In genomic region chr14:7808501-7808981, GRCm38 (mm10) we compare ENCODE assay signal across 13 mouse cellular contexts. TPM values are rescaled to one million over a fixed set of nuclear protein-coding genes. Genes with fewer than 3 reads are reported as not detected.
DNase-seq lines count a peak whose midpoint lies in the region; ATAC-seq lines count a peak whose summit lies in the region.
"Had no signal": no experiment of that assay in that cellular context is flagged by ENCODE, and none has a peak within 500 bp of the region (broad histone marks: within the 10 kb centered on the region; RNA-seq: fewer than 3 reads in every experiment).

No protein-coding gene starts in this region.

- peak; percentile 75 for ATAC-seq in frontal cortex, adult (ENCODE audit: low TSS enrichment)
- ATAC-seq in lung, embryonic 16.5 days (ENCODE audit: low read depth) = peak; percentile 35
- 0 out of 2 replicates have a peak, but pooled peaks have one; percentile 16 for ATAC-seq in embryonic facial prominence, embryonic 15.5 days (ENCODE audit: insufficient number of reproducible peaks, low FRiP score, low TSS enrichment, low read depth)

- WGBS in lung, embryonic 16.5 days = 57% methylated on average over 11 of the region's 11 CpGs
- WGBS in embryonic facial prominence, embryonic 15.5 days = 66% methylated on average over 11 of the region's 11 CpGs

- H3K36me3 ChIP-seq in lung, embryonic 16.5 days (ENCODE audit: control insufficient read depth, insufficient read depth, low read length) = no peaks in the 10 kb centered on the region
- H3K36me3 ChIP-seq in embryonic facial prominence, embryonic 15.5 days = no peaks in the 10 kb centered on the region
- H3K36me3 ChIP-seq: kidney, embryonic 15.5 days had no signal

- no peak overlapping the region for H3K27ac ChIP-seq in lung, embryonic 16.5 days (ENCODE audit: low read length)
- no peak overlapping the region for H3K27ac ChIP-seq in embryonic facial prominence, embryonic 15.5 days (replicated peaks)
- H3K27ac ChIP-seq: kidney, embryonic 15.5 days; left cerebral cortex, adult 2 months had no signal

- no peaks in the 10 kb centered on the region for H3K9me3 ChIP-seq in lung, embryonic 16.5 days (ENCODE audit: control insufficient read depth, low read length)
- H3K9me3 ChIP-seq in embryonic facial prominence, embryonic 15.5 days (replicated peaks) = 0 out of 2 replicates have a peak, but pooled peaks cover 4% of the 10 kb centered on the region

- H3K4me3 ChIP-seq in lung, embryonic 16.5 days (ENCODE audit: low read length) = no peak overlapping the region
- no peak overlapping the region for H3K4me3 ChIP-seq in embryonic facial prominence, embryonic 15.5 days (replicated peaks)
- H3K4me3 ChIP-seq: kidney, embryonic 15.5 days; left cerebral cortex, adult 2 months had no signal

- peaks cover 2% of the 10 kb centered on the region; the same call in 1 of the 2 replicates for H3K4me1 ChIP-seq in lung, embryonic 16.5 days (replicated peaks; ENCODE audit: control insufficient read depth, insufficient read depth, low read length)
- H3K4me1 ChIP-seq in embryonic facial prominence, embryonic 15.5 days = 0 out of 2 replicates have a peak, but pooled peaks cover 7% of the 10 kb centered on the region
- H3K4me1 ChIP-seq: kidney, embryonic 15.5 days had no signal

- H3K27me3 ChIP-seq in lung, embryonic 16.5 days (ENCODE audit: control insufficient read depth, insufficient read depth, low read depth, low read length) = no peaks in the 10 kb centered on the region
- no peaks in the 10 kb centered on the region for H3K27me3 ChIP-seq in embryonic facial prominence, embryonic 15.5 days
- H3K27me3 ChIP-seq: kidney, embryonic 15.5 days had no signal

- H3K4me2 ChIP-seq in lung, embryonic 16.5 days (ENCODE audit: low read depth, low read length) = no peak overlapping the region
- no peak overlapping the region for H3K4me2 ChIP-seq in embryonic facial prominence, embryonic 15.5 days (replicated peaks)
- H3K4me2 ChIP-seq: kidney, embryonic 15.5 days had no signal

- no peak overlapping the region for H3K9ac ChIP-seq in lung, embryonic 16.5 days (ENCODE audit: low read length)
- H3K9ac ChIP-seq in embryonic facial prominence, embryonic 15.5 days = no peak overlapping the region
- H3K9ac ChIP-seq: kidney, embryonic 15.5 days had no signal

- DNase-seq in frontal cortex, postnatal 25 days (ENCODE audit: low spot score in 2 of 2) = no peak
- DNase-seq in lung, postnatal 36 days = no peak
- DNase-seq in urinary bladder, postnatal 25 days (ENCODE audit: low spot score) = peak; percentile 52
- no peak for DNase-seq in frontal cortex, adult 2 months (ENCODE audit: extremely low spot score in 1 of 2, low spot score in 1 of 2)
- no peak for DNase-seq in cerebellum, adult 9-10 months
- DNase-seq: thymus, postnatal 4 days had no signal

RNA-seq across cellular contexts. Expression of gene Flnb, which starts 9.2 kb away (rescaled TPM):
- polyA plus RNA-seq in lung, embryonic 16.5 days (2015; fragmentation: Nextera tagmentation; extraction: Ambion mirVana) = 15.2 and 16.0 TPM in 2 replicates
- polyA plus RNA-seq in embryonic facial prominence, embryonic 15.5 days (2015; fragmentation: Nextera tagmentation; extraction: Ambion mirVana) = 22.2 and 22.7 TPM in 2 replicates
- 29.2 and 31.5 TPM in 2 replicates for polyA plus RNA-seq in frontal cortex, adult 2 months (2012; rRNA removed)

RNA-seq across cellular contexts. Expression of gene Gm26661, which starts 17.2 kb away (rescaled TPM):
- polyA plus RNA-seq in lung, embryonic 16.5 days (2015; fragmentation: Nextera tagmentation; extraction: Ambion mirVana) = not detected in 2 replicates
- not detected in 2 replicates for polyA plus RNA-seq in embryonic facial prominence, embryonic 15.5 days (2015; fragmentation: Nextera tagmentation; extraction: Ambion mirVana)
- not detected in 2 replicates for polyA plus RNA-seq in frontal cortex, adult 2 months (2012; rRNA removed)
- polyA plus RNA-seq: hindbrain, embryonic 11.5 days; kidney, embryonic 15.5 days; liver, adult 2 months had no signal

Comparison
In these comparisons a context has a peak if more than half of its experiments do, and no peak if none do; other contexts are left out.
1. ATAC-seq: peak in every context shown above with its lines; median percentile 75 in frontal cortex, adult; 35 in lung, embryonic 16.5 days; 16 in embryonic facial prominence, embryonic 15.5 days.